Mouse (Mus musculus): ENCODE measurements around the gene Ssc5d. TPM values are rescaled to one million over a fixed set of nuclear protein-coding genes. Genes with fewer than 3 reads are reported as not detected.

The Ssc5d gene
- polyA plus RNA-seq, 1 experiment from 2014 or later, result 1.4 TPM

GRCm38 (mm10) chr7:4918681-4919080 lies 6.9 kb upstream of the Ssc5d start:
- TF ChIP-seq CTCF (IDR thresholded peaks at IDR 0.05) (no peak), EP300 (IDR thresholded peaks at IDR 0.05) (no peak)
- no peak overlapping the region for H3K27ac ChIP-seq (ENCODE audit: low read length)
- no peak overlapping the region for H3K9ac ChIP-seq (replicated peaks; ENCODE audit: low read depth)
- peaks cover 24% of the 10 kb centered on the region for H3K36me3 ChIP-seq (ENCODE audit: insufficient read depth, low read length)
- no peak overlapping the region for H3K4me2 ChIP-seq (replicated peaks; ENCODE audit: low read depth, low read length)
- ATAC-seq, result no peak
- no peak for DNase-seq (ENCODE audit: low spot score)
- WGBS, result 93% methylated on average over 14 of the region's 15 CpGs
- peaks cover 17% of the 10 kb centered on the region for H3K4me1 ChIP-seq (ENCODE audit: insufficient read depth, low read depth, low read length)
- H3K9me3 ChIP-seq (ENCODE audit: low read length), result no peaks in the 10 kb centered on the region
- H3K4me3 ChIP-seq (ENCODE audit: low read depth, low read length), result no peak overlapping the region
- no peaks in the 10 kb centered on the region for H3K27me3 ChIP-seq (replicated peaks; ENCODE audit: insufficient read depth, low read length)

- H3K9ac ChIP-seq (replicated peaks; ENCODE audit: low read depth), result no peak overlapping the region
- H3K27ac ChIP-seq (ENCODE audit: low read length), result no peak overlapping the region
- DNase-seq (ENCODE audit: low spot score) (no peak), ATAC-seq (no peak)
- H3K4me3 ChIP-seq (ENCODE audit: low read depth, low read length), result no peak overlapping the region
- no peaks in the 10 kb centered on the region for H3K9me3 ChIP-seq (ENCODE audit: low read length)
- no peak overlapping the region for H3K4me2 ChIP-seq (replicated peaks; ENCODE audit: low read depth, low read length)
- TF ChIP-seq EP300 (IDR thresholded peaks at IDR 0.05), result no peak
- TF ChIP-seq CTCF (IDR thresholded peaks at IDR 0.05), result no peak
- peaks cover 21% of the 10 kb centered on the region for H3K4me1 ChIP-seq (ENCODE audit: insufficient read depth, low read depth, low read length)
- WGBS, result 83% methylated on average over 20 of the region's 21 CpGs
- H3K27me3 ChIP-seq (replicated peaks; ENCODE audit: insufficient read depth, low read length), result 0 out of 2 replicates have a peak, but pooled peaks cover under 1% of the 10 kb centered on the region
- H3K36me3 ChIP-seq (ENCODE audit: insufficient read depth, low read length), result peaks cover 24% of the 10 kb centered on the region
Observed at GRCm38 (mm10) chr7:4919096-4919495, 6.5 kb upstream of the Ssc5d start.

- Histone ChIP-seq H3K4me3 (ENCODE audit: low read depth, low read length) (no peak overlapping the region), H3K27me3 (replicated peaks; ENCODE audit: insufficient read depth, low read length) (0 out of 2 replicates have a peak, but pooled peaks cover 3% of the 10 kb centered on the region), H3K9ac (replicated peaks; ENCODE audit: low read depth) (no peak overlapping the region), H3K27ac (ENCODE audit: low read length) (no peak overlapping the region), H3K36me3 (ENCODE audit: insufficient read depth, low read length) (peaks cover 24% of the 10 kb centered on the region), H3K4me1 (ENCODE audit: insufficient read depth, low read depth, low read length) (peaks cover 23% of the 10 kb centered on the region), H3K4me2 (replicated peaks; ENCODE audit: low read depth, low read length) (no peak overlapping the region), H3K9me3 (ENCODE audit: low read length) (no peaks in the 10 kb centered on the region)
- no peak for TF ChIP-seq EP300 (IDR thresholded peaks at IDR 0.05)
- no peak for TF ChIP-seq CTCF (IDR thresholded peaks at IDR 0.05)
- DNase-seq (ENCODE audit: low spot score) (no peak), ATAC-seq (no peak)
- WGBS, result 89% methylated on average over 21 of the region's 21 CpGs
Observed at GRCm38 (mm10) chr7:4919971-4920370, 5.6 kb upstream of the Ssc5d start.

- Histone ChIP-seq H3K9me3 (ENCODE audit: low read length) (no peaks in the 10 kb centered on the region), H3K27ac (ENCODE audit: low read length) (0 out of 2 replicates have a peak overlapping the region, but pooled peaks have one; percentile 26), H3K36me3 (ENCODE audit: insufficient read depth, low read length) (peaks cover 24% of the 10 kb centered on the region), H3K4me1 (ENCODE audit: insufficient read depth, low read depth, low read length) (peaks cover 23% of the 10 kb centered on the region), H3K27me3 (replicated peaks; ENCODE audit: insufficient read depth, low read length) (0 out of 2 replicates have a peak, but pooled peaks cover 3% of the 10 kb centered on the region), H3K4me2 (replicated peaks; ENCODE audit: low read depth, low read length) (no peak overlapping the region), H3K9ac (replicated peaks; ENCODE audit: low read depth) (no peak overlapping the region), H3K4me3 (ENCODE audit: low read depth, low read length) (no peak overlapping the region)
- no peak for TF ChIP-seq EP300 (IDR thresholded peaks at IDR 0.05)
- TF ChIP-seq CTCF (IDR thresholded peaks at IDR 0.05), result no peak
- DNase-seq (ENCODE audit: low spot score), result no peak
- WGBS, result 93% methylated on average over 19 of the region's 19 CpGs
- no peak for ATAC-seq
Observed at GRCm38 (mm10) chr7:4920496-4920895, 5.1 kb upstream of the Ssc5d start.

DNA sequence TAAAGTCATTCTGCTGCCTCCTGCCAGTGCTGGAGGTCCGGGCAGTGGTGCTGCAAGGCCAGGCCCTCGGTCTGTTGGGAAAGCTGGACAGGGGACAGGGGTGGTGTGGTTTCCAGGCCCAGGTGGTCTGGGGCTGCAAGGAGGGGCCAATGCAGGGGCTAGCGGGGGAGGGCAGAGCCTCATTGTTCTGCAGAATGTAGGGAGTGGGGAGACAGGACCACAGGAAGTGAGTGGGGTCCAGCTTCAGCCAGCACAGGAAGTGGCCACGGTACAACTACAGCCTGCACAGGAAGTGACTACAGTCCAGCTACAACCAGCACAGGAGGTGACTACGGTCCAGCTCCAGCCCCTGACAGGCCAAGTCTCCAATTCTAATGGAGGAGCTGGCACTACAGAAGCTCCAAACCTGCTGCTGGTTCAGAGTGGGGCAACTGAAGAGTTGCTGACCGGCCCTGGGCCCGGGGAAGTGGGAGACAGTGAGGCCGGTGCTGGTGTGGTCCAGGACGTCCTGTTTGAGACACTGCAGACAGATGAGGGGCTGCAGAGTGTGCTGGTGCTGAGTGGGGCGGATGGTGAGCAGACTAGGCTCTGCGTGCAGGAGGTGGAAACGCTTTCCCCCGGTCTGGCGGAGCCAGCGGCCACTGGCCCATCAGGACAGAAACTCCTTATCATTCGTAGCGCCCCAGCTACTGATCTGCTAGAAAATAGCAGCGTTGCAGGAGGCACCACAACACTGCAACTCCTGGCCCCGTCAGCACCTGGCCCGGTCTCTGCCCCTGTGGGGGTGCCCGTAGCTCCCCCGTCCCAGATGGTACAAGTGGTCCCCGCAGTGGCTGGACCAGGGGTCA lies 4.4 kb upstream of the Ssc5d start:
- WGBS, result 48% methylated on average over 23 of the region's 23 CpGs
- ATAC-seq, result 0 out of 2 replicates have a peak, but pooled peaks have one; percentile 5
- Histone ChIP-seq H3K27me3 (replicated peaks; ENCODE audit: insufficient read depth, low read length) (0 out of 2 replicates have a peak, but pooled peaks cover 3% of the 10 kb centered on the region), H3K4me2 (replicated peaks; ENCODE audit: low read depth, low read length) (0 out of 2 replicates have a peak overlapping the region, but pooled peaks have one; percentile 8), H3K36me3 (ENCODE audit: insufficient read depth, low read length) (peaks cover 24% of the 10 kb centered on the region), H3K9ac (replicated peaks; ENCODE audit: low read depth) (no peak overlapping the region), H3K27ac (ENCODE audit: low read length) (peak overlapping the region; percentile 40; the same call in 1 of the 2 replicates), H3K4me1 (ENCODE audit: insufficient read depth, low read depth, low read length) (peaks cover 19% of the 10 kb centered on the region), H3K9me3 (ENCODE audit: low read length) (no peaks in the 10 kb centered on the region), H3K4me3 (ENCODE audit: low read depth, low read length) (no peak overlapping the region)
- DNase-seq (ENCODE audit: low spot score), result peak; percentile 36
- TF ChIP-seq CTCF (IDR thresholded peaks at IDR 0.05), result no peak
- no peak for TF ChIP-seq EP300 (IDR thresholded peaks at IDR 0.05)

- WGBS, result 33% methylated on average over 8 of the region's 8 CpGs
- Histone ChIP-seq H3K4me2 (replicated peaks; ENCODE audit: low read depth, low read length) (peak within 1 kb of the TSS; percentile 48), H3K4me3 (ENCODE audit: low read depth, low read length) (peak within 1 kb of the TSS; percentile 12; the same call in 1 of the 2 replicates), H3K27me3 (replicated peaks; ENCODE audit: insufficient read depth, low read length) (0 out of 2 replicates have a peak, but pooled peaks cover 3% of the 10 kb centered on the region), H3K9me3 (ENCODE audit: low read length) (no peaks in the 10 kb centered on the region), H3K4me1 (ENCODE audit: insufficient read depth, low read depth, low read length) (peaks cover 19% of the 10 kb centered on the region), H3K9ac (replicated peaks; ENCODE audit: low read depth) (no peak within 1 kb of the TSS), H3K36me3 (ENCODE audit: insufficient read depth, low read length) (peaks cover 24% of the 10 kb centered on the region), H3K27ac (ENCODE audit: low read length) (peak within 1 kb of the TSS; percentile 40; the same call in 1 of the 2 replicates)
- DNase-seq (ENCODE audit: low spot score) (no peak), ATAC-seq (no peak)
- TF ChIP-seq CTCF (IDR thresholded peaks at IDR 0.05) (no peak), EP300 (IDR thresholded peaks at IDR 0.05) (no peak)
Observed at GRCm38 (mm10) chr7:4921824-4922482, 3.6 kb upstream of the Ssc5d start, which contains the start of gene Nat14. Nat14 (plus strand) TSS chr7:4922028.

All from lung, postnatal 0 days (tissue).